Mouse (Mus musculus) embryonic facial prominence, embryonic 11.5 days (tissue): ENCODE data around the gene Arhgap42. TPM values are rescaled to one million over a fixed set of nuclear protein-coding genes. Genes with fewer than 3 reads are reported as not detected.

Experiments
- ATAC-seq: fragments of 200-750 bp; cut with Nextera tagmentation; replicated peaks from 2 replicates; pipeline ENCODE4 v1.8.0; 2017; ENCODE audit warnings: low read depth; ENCODE audit not compliant: insufficient number of reproducible peaks, low FRiP score, low TSS enrichment
- DNase-seq: peaks from one replicate; pipeline ENCODE4 v3.0.0-alpha.2; 2015; ENCODE audit warnings: low spot score
- H3K27ac ChIP-seq: fragments of 300-500 bp; sonication (generic); replicated peaks from 2 replicates; pipeline ENCODE4 v1.5.1; 2014; ENCODE audit warnings: mild to moderate bottlenecking, low read depth, low read length, control low read depth
- H3K27me3 ChIP-seq: fragments of 300-500 bp; sonication (generic); 2 replicates; pipeline ENCODE4 v1.6.1; 2014; ENCODE audit warnings: mild to moderate bottlenecking, low read length, moderate library complexity, mixed read lengths; ENCODE audit not compliant: control insufficient read depth, insufficient read depth
- H3K36me3 ChIP-seq: fragments of 300-500 bp; sonication (generic); replicated peaks from 2 replicates; pipeline ENCODE4 v1.6.1; 2014; ENCODE audit warnings: low read depth, mild to moderate bottlenecking, low read length, moderate library complexity, mixed read lengths; ENCODE audit not compliant: control insufficient read depth, insufficient read depth
- H3K4me1 ChIP-seq: fragments of 300-500 bp; sonication (generic); 2 replicates; pipeline ENCODE4 v1.6.1; 2014; ENCODE audit warnings: low read length, mixed read lengths; ENCODE audit not compliant: control insufficient read depth, insufficient read depth
- H3K4me2 ChIP-seq: fragments of 300-500 bp; sonication (generic); 2 replicates; pipeline ENCODE4 v1.6.1; 2014; ENCODE audit warnings: low read depth, mild to moderate bottlenecking, control low read depth, low read length, moderate library complexity
- H3K4me3 ChIP-seq: fragments of 300-500 bp; sonication (generic); 2 replicates; pipeline ENCODE4 v1.5.1; 2014; ENCODE audit warnings: low read depth, low read length, control low read depth
- H3K9ac ChIP-seq: fragments of 300-500 bp; sonication (generic); replicated peaks from 2 replicates; pipeline ENCODE4 v1.6.1; 2014; ENCODE audit warnings: mild to moderate bottlenecking, control low read depth, low read length
- H3K9me3 ChIP-seq: fragments of 300-500 bp; sonication (generic); replicated peaks from 2 replicates; pipeline ENCODE4 v1.6.1; 2016; ENCODE audit warnings: mild to moderate bottlenecking, low read length, inconsistent platforms, mixed read lengths; ENCODE audit not compliant: control insufficient read depth
- WGBS: fragments of 180-500 bp; shearing (Covaris S2); extraction: QIAGEN DNeasy Blood & Tissue Kit; methylation state at CpG from one replicate; pipeline ENCODE4 v1.1.7; 2014; 5-methylcytosine and 5-hydroxymethylcytosine counted together
- polyA plus RNA-seq: library from polyadenylated mRNA; unstranded; fragments of >200 nt; fragmentation: Nextera tagmentation; extraction: Ambion mirVana; gene quantifications from 2 replicates; pipeline ENCODE4 v1.2.1, GENCODE M21; 2014

Gene Arhgap42
- polyA plus RNA-seq, 1 experiment from 2014 or later = 38.9 TPM

- no peaks in the 10 kb centered on the region for H3K36me3 ChIP-seq
- H3K4me2 ChIP-seq = no peak overlapping the region
- no peaks in the 10 kb centered on the region for H3K9me3 ChIP-seq
- H3K4me3 ChIP-seq = no peak overlapping the region
- H3K9ac ChIP-seq = no peak overlapping the region
- DNase-seq = no peak
- 87% methylated on average over 3 of the region's 3 CpGs for WGBS
- H3K4me1 ChIP-seq = no peaks in the 10 kb centered on the region
- H3K27me3 ChIP-seq = no peaks in the 10 kb centered on the region
- ATAC-seq = no peak
- H3K27ac ChIP-seq = no peak overlapping the region
Observed at GRCm38 (mm10) chr9:9158241-9158640, 80.7 kb downstream of the Arhgap42 start.

- Histone ChIP-seq H3K4me3 (no peak overlapping the region), H3K4me2 (no peak overlapping the region), H3K36me3 (no peaks in the 10 kb centered on the region), H3K27me3 (no peaks in the 10 kb centered on the region), H3K4me1 (no peaks in the 10 kb centered on the region), H3K9me3 (no peaks in the 10 kb centered on the region), H3K27ac (no peak overlapping the region), H3K9ac (no peak overlapping the region)
- DNase-seq (no peak), ATAC-seq (no peak)
- WGBS = 75% methylated on average over 2 of the region's 2 CpGs
Observed at GRCm38 (mm10) chr9:9157425-9157824, 81.5 kb downstream of the Arhgap42 start.

DNA sequence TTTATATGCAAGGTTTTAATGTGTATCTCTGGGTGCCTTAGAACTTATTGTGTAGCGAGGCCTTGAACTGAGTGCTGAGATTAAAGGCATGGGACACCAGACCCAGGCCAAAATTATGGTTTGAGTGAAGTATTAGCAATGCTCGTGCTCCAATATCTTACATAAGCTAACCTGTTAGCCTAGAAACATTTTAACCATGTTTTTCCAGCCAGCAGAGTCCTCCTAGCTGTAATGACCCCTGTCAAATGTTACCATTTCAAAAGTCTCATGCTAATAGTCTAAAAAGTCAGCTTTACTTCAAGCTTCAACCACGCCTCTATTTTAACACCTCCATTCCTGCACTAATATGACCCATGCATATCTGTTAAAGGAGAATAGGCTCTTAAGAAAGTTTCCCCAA is 84.3 kb downstream of the Arhgap42 start:
- no peak overlapping the region for H3K4me3 ChIP-seq
- ATAC-seq = no peak
- H3K27ac ChIP-seq = no peak overlapping the region
- H3K36me3 ChIP-seq = no peaks in the 10 kb centered on the region
- H3K9me3 ChIP-seq = no peaks in the 10 kb centered on the region
- no peaks in the 10 kb centered on the region for H3K27me3 ChIP-seq
- H3K9ac ChIP-seq = no peak overlapping the region
- H3K4me1 ChIP-seq = no peaks in the 10 kb centered on the region
- H3K4me2 ChIP-seq = no peak overlapping the region
- 89% methylated on average over 3 of the region's 3 CpGs for WGBS
- no peak for DNase-seq

DNA sequence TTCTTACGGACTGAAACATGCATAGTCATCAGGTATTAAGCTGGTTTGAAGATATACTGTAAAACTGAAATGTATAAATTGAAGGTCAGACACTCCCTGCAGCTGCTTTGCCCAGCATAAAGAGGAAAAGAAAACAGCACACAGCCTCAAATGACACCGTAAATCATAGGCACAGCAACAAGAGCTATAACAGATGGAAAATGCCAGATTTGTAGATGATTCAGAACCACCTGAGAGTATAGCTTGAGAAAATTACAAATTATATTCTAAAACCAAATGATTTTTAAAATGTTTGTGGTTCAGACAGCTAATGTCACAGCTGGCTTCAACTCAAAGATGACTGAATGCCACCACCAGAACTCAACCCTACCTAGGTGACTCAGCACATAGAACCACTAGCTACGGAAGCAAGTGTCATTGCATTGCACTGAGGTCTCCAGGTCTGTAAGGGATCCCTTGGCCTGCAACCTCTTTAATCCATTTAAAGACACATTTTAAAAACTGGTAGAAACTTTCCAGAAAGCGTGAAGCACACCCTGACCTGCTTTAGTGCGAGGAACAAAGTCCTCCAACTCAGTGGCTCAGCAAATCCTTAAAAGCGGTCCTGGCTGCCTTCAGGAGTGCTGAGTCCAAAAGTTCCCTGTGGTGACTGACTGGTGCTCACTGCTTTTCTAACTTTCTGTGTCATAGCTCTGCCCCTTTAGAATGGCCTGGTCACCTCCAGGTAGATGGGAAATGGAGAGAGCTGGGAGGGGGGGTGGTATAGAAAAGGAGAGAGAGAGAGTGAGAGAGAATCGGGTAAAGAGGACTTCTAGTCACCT is 94.4 kb downstream of the Arhgap42 start:
- Histone ChIP-seq H3K27ac (no peak overlapping the region), H3K9me3 (no peaks in the 10 kb centered on the region), H3K4me2 (no peak overlapping the region), H3K27me3 (no peaks in the 10 kb centered on the region), H3K9ac (no peak overlapping the region), H3K4me3 (no peak overlapping the region), H3K36me3 (no peaks in the 10 kb centered on the region), H3K4me1 (no peaks in the 10 kb centered on the region)
- 89% methylated on average over 7 of the region's 7 CpGs for WGBS
- no peak for DNase-seq
- no peak for ATAC-seq

- no peaks in the 10 kb centered on the region for H3K27me3 ChIP-seq
- H3K9ac ChIP-seq = no peak overlapping the region
- H3K4me1 ChIP-seq = no peaks in the 10 kb centered on the region
- H3K36me3 ChIP-seq = no peaks in the 10 kb centered on the region
- no peak overlapping the region for H3K4me2 ChIP-seq
- H3K27ac ChIP-seq = no peak overlapping the region
- peak; percentile 87 for DNase-seq
- 34% methylated on average over 5 of the region's 5 CpGs for WGBS
- H3K9me3 ChIP-seq = no peaks in the 10 kb centered on the region
- no peak overlapping the region for H3K4me3 ChIP-seq
- peak; percentile 53; the same call in 1 of the 2 replicates for ATAC-seq
Observed at GRCm38 (mm10) chr9:9143102-9143501, 95.8 kb downstream of the Arhgap42 start.

- H3K9me3 ChIP-seq = no peaks in the 10 kb centered on the region
- 30% methylated on average over 7 of the region's 7 CpGs for WGBS
- H3K9ac ChIP-seq = no peak overlapping the region
- ATAC-seq = no peak; the same call in 1 of the 2 replicates
- H3K27ac ChIP-seq = no peak overlapping the region
- no peak overlapping the region for H3K4me2 ChIP-seq
- peak; percentile 65 for DNase-seq
- H3K27me3 ChIP-seq = no peaks in the 10 kb centered on the region
- H3K4me1 ChIP-seq = no peaks in the 10 kb centered on the region
- no peaks in the 10 kb centered on the region for H3K36me3 ChIP-seq
- no peak overlapping the region for H3K4me3 ChIP-seq
Observed at GRCm38 (mm10) chr9:9142561-9142960, 96.3 kb downstream of the Arhgap42 start.

DNA sequence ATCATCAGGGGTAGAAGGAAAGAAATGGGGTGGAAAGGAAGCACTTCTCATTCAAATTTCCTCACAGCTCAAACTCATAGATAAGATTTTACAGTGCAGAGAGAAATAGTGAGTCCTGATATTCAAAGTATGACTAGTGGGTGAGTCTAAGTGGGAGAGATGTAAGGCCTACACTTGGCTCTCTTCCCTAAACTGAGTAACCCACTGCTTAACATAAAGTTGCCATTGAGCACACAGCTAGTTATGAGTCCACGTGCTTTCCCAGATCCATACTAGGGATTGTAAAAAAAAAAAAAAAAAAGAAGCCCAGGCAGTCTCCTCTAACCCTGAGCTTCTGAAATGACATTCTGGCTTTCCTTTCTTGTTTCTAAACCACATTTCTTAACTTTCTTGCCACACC is 96.8 kb downstream of the Arhgap42 start:
- DNase-seq (no peak), ATAC-seq (no peak)
- Histone ChIP-seq H3K4me2 (no peak overlapping the region), H3K27me3 (no peaks in the 10 kb centered on the region), H3K9me3 (no peaks in the 10 kb centered on the region), H3K4me3 (no peak overlapping the region), H3K9ac (no peak overlapping the region), H3K27ac (no peak overlapping the region), H3K36me3 (no peaks in the 10 kb centered on the region), H3K4me1 (no peaks in the 10 kb centered on the region)
- WGBS = 57% methylated on average over 1 of the region's 1 CpGs

- no peaks in the 10 kb centered on the region for H3K36me3 ChIP-seq
- H3K27me3 ChIP-seq = no peaks in the 10 kb centered on the region
- WGBS = 86% methylated on average over 4 of the region's 4 CpGs
- DNase-seq = no peak
- no peak for ATAC-seq
- no peak overlapping the region for H3K4me3 ChIP-seq
- H3K9me3 ChIP-seq = no peaks in the 10 kb centered on the region
- H3K4me1 ChIP-seq = peaks cover 2% of the 10 kb centered on the region; the same call in 1 of the 2 replicates
- H3K4me2 ChIP-seq = no peak overlapping the region
- no peak overlapping the region for H3K27ac ChIP-seq
- H3K9ac ChIP-seq = no peak overlapping the region
Observed at GRCm38 (mm10) chr9:9128996-9129694, 109.8 kb downstream of the Arhgap42 start.
